Mouse (Mus musculus) brain, embryonic 14.5 days (tissue): ENCODE results near the gene Serinc5. TPM values are rescaled to one million over a fixed set of nuclear protein-coding genes. Genes with fewer than 3 reads are reported as not detected.

Source experiments
- DNase-seq: peaks from one replicate; pipeline ENCODE4 v3.0.0-alpha.2; 2011; ENCODE audit warnings: low read depth
- CTCF ChIP-seq: fragments of 200-500 bp; IDR thresholded peaks from 2 replicates; pipeline ENCODE4 v1.5.1; 2012; ENCODE audit warnings: inconsistent platforms, mild to moderate bottlenecking, moderate library complexity, borderline replicate concordance; ENCODE audit not compliant: insufficient read depth, insufficient read length; ENCODE audit errors: extremely low read depth
- POLR2A ChIP-seq: fragments of 200-500 bp; IDR thresholded peaks from 2 replicates; pipeline ENCODE4 v1.6.1; 2012; ENCODE audit warnings: mild to moderate bottlenecking, inconsistent platforms, borderline replicate concordance; ENCODE audit not compliant: poor library complexity, insufficient read depth, insufficient read length, severe bottlenecking; ENCODE audit errors: extremely low read depth
- polyA plus RNA-seq: library from polyadenylated mRNA; depleted of rRNA; stranded (reverse); fragments of >200 nt; gene quantifications from 2 replicates; pipeline ENCODE4 v1.2.3, GENCODE M21; 2012

Gene Serinc5
- polyA plus RNA-seq, 1 experiment = 31.7 TPM

DNA sequence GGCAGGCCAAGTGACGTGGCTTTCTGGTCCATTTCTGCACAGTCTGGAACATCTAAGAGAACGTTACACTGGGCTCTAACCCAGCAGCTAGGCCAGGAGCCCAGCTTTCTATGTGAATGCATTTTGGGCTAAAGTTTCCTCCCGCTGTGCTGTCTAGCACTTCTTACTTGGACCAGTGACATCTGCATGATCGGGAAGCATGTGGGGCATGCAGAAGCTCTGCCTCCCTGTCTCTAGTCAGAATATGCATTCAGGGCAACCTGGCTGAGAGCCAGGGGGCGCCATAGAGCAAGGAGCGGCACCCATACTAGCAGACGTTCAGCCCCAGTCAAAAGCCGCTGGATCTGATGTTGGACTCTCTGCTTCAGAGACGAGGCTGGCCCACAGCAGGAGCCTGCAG lies 122.4 kb downstream of the Serinc5 start:
- TF ChIP-seq CTCF = peak; percentile 52
- TF ChIP-seq POLR2A = no peak
- peak; percentile 83 for DNase-seq

DNA sequence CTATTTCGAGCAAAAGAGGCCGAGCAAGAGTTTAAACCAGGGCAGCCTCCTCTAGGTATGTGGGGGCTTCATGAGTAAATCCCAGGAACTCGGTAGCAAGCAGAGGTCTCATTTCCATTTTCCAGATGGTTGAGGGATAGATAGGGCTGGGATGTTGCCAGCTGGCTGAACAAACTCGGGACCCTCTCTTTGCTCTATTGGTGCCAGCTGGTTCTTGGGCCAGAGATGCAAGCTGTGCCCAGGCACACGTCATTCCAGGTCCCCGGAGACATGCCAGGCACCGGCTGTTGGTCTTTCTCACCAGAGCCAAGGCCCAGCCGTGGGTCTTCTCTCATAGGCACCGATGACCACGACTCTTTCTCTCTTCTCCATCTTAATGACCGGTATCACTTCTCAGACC lies 122.8 kb downstream of the Serinc5 start:
- no peak for TF ChIP-seq CTCF
- TF ChIP-seq POLR2A = no peak

GRCm38 (mm10) chr13:92735693-92736092 lies 124.8 kb downstream of the Serinc5 start:
- peak; percentile 74 for DNase-seq
- TF ChIP-seq POLR2A = no peak

More for the DNA sequence above, 122.8 kb downstream of the Serinc5 start:
- peak; percentile 91 for DNase-seq

DNA sequence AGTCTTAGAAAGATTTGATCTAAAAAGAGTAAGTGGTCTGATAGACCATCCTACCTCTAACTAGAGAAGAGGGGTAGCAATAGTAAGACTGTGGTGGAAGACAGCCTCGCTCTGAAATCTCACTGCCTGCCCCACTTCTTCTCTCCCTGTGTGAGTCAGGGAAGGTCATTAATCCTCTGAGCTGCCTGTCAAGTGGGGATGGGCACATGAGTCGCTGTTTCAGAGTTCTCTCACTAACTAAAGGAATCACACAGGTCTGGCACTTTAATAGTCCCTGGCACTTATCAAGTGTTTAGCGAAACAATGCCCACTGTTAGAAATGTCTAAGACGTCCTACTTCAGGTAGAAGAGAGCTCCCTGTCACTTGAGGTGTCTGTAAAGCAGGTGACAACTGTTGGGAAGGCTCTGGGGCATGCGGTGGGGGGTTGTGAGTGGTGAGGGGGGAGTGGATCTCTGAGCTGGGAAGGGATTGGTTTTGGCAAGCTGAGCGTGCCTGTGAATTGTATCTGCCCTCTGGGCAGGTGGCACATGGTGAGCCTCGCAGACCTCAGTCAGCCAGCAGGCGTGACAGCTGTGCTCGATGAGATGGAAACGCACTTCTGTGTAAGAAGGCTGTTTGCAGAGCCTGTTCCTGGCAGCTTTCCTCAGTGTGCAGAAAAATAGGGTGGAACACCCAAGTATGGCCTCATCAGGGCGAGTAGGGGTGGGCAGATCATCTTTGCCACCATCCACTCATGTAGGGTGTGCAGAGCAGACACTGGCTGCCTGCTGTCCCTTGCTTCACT lies 125.8 kb downstream of the Serinc5 start:
- DNase-seq = peak; percentile 96
- TF ChIP-seq POLR2A = no peak
- no peak for TF ChIP-seq CTCF

DNA sequence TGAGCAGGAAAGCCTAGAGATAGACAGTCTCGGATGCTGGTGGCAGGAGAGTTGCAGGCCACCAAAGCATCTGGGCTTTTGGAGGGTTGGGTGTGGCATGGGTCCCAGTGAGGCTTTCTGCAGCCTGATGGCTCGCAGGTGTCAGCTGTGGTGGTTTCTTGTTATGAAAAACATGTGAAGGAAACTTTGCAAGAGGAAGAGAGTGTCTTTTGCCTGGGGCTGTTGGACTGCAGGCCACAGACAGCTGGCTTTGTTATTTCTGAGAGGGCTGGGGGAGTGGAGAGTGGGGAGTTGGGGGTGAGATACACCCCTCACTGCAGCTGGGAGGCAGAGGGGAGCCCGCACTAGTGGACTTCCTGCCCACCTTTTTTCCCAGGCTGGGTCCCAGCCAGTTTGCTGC lies 127.9 kb downstream of the Serinc5 start:
- no peak for DNase-seq
- TF ChIP-seq CTCF = no peak
- TF ChIP-seq POLR2A = no peak

DNA sequence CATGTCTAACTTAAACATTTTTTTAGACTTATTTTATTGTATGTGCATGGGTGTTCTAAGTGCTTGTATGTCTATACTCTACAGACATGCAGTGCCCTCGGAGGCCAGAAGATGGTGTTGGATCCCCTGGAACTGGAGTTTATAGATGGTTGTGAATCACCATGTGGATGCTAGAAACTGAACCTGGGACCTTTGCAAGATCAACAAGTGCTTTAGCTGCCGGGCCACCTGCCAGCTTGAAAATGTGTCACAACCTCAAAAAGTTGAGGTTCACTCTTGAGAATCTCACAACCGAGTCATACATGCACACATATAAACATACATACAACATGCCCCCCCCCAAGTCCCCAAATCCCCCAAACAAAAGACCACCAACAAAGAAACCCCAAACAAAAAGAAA lies 129.0 kb downstream of the Serinc5 start:
- TF ChIP-seq POLR2A (no peak), CTCF (no peak)
- DNase-seq = no peak

- TF ChIP-seq CTCF (peak; percentile 72; the same call in 1 of the 2 replicates), POLR2A (no peak)
- peak; percentile 86 for DNase-seq
These were observed 129.9 kb downstream of the Serinc5 start for GRCm38 (mm10) chr13:92740671-92741270.

DNA sequence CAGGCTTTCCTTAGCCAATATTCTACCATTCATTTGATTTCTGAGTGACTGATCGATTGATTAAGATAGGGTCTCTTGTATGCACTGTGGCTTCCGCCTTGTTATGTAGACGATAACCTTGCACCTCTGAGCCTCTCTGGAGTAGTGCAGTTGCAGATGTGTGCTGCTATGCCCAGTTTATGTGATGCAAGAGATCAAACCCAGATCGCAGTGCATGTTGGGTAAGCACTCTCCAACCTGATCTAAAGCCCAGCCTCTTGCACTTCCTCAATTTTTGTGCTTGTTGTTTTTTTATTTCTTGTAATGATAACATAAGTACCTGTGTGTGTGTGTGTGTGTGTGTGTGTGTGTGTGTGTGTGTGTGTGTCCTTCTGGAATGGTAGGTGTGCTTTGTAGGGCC lies 132.0 kb downstream of the Serinc5 start:
- TF ChIP-seq CTCF (no peak), POLR2A (no peak)
- no peak for DNase-seq

GRCm38 (mm10) chr13:92743337-92743736 lies 132.4 kb downstream of the Serinc5 start:
- DNase-seq = no peak

GRCm38 (mm10) chr13:92750976-92751518 lies 140.2 kb downstream of the Serinc5 start:
- DNase-seq = peak; percentile 93
- TF ChIP-seq POLR2A (no peak), CTCF (peak; percentile 83)

More at GRCm38 (mm10) chr13:92743337-92743736, 132.4 kb downstream of the Serinc5 start:
- TF ChIP-seq POLR2A (no peak), CTCF (no peak)

- peak; percentile 98 for DNase-seq
- TF ChIP-seq CTCF = peak; percentile 92
- TF ChIP-seq POLR2A = no peak
These were observed 141.1 kb downstream of the Serinc5 start for GRCm38 (mm10) chr13:92751726-92752565.
